Mouse (Mus musculus) erythroblast, embryonic 14.5 days (primary cell): ENCODE results near the gene Iqck.

ENCODE experiments used
- GATA1 ChIP-seq: IDR thresholded peaks from 2 replicates; pipeline ENCODE4 v1.6.1; 2012; ENCODE audit warnings: low read length, inconsistent platforms, mixed read lengths
- TAL1 ChIP-seq: IDR thresholded peaks from 3 replicates; pipeline ENCODE4 v1.6.1; 2012; ENCODE audit warnings: low read length, inconsistent platforms, mixed read lengths

DNA sequence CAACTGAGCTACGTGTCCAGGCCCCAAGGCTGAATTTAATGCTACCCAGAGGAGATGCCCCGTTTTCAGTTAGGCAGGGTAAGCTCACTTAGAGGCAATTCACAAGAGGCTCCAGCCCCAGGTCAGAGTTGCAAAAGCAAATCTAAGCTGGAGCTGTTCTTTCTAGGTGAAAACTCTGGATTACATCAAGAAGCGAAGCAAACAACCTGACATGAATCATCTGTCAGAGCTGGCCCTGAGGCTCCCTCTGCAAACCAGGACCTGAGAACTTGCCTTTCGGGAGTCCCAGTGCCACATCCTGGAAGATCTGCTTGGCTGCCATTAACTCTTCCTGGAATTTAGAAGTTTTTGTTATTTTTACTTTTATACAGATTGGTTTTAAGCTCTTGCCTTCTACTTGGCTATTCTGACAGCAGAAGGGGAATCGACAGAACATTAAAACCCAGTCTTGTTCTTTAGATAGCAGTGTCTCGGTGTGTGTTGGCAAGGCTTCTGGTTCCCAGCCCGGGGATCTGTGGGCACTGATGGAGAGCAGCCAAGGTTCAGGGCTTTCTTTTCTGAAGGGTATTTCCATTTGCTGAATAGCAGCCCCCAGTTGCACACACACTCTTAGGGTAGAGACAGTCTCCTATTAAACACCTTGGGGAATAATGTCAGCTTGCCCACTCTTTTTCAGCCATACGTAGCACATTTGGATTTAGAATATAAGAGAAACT, 14.4 kb upstream of the Iqck start:
- TF ChIP-seq GATA1, result no peak
- no peak for TF ChIP-seq TAL1
